Mouse (Mus musculus) limb, embryonic 14.5 days (tissue): ENCODE data around the gene D17Wsu92e. TPM values are rescaled to one million over a fixed set of nuclear protein-coding genes. Genes with fewer than 3 reads are reported as not detected.

Experiments
- ATAC-seq: fragments of 200-750 bp; cut with Nextera tagmentation; 2 replicates; pipeline ENCODE4 v1.8.0; 2017; ENCODE audit warnings: low read depth, moderate number of reproducible peaks, moderate TSS enrichment; ENCODE audit not compliant: low FRiP score
- DNase-seq: peaks from one replicate; pipeline ENCODE4 v3.0.0-alpha.2; 2015; ENCODE audit warnings: low spot score
- H3K27ac ChIP-seq: fragments of 300-500 bp; sonication (generic); replicated peaks from 2 replicates; pipeline ENCODE4 v1.5.1; 2014; ENCODE audit warnings: low read depth, mild to moderate bottlenecking, low read length, moderate library complexity, mixed read lengths
- H3K27me3 ChIP-seq: fragments of 300-500 bp; sonication (generic); 2 replicates; pipeline ENCODE4 v1.6.1; 2014; ENCODE audit warnings: low read length, mixed read lengths; ENCODE audit not compliant: control insufficient read depth, insufficient read depth
- H3K36me3 ChIP-seq: fragments of 300-500 bp; sonication (generic); 2 replicates; pipeline ENCODE4 v1.6.1; 2014; ENCODE audit warnings: mild to moderate bottlenecking, low read length, moderate library complexity, mixed read lengths; ENCODE audit not compliant: control insufficient read depth, insufficient read depth
- H3K4me1 ChIP-seq: fragments of 300-500 bp; sonication (generic); 2 replicates; pipeline ENCODE4 v1.6.1; 2014; ENCODE audit warnings: antibody characterized with exemption, low read length, mixed read lengths; ENCODE audit not compliant: control insufficient read depth, insufficient read depth
- H3K4me2 ChIP-seq: fragments of 300-500 bp; sonication (generic); replicated peaks from 2 replicates; pipeline ENCODE4 v1.6.1; 2014; ENCODE audit warnings: low read depth, mild to moderate bottlenecking, low read length, moderate library complexity; ENCODE audit not compliant: severe bottlenecking
- H3K4me3 ChIP-seq: fragments of 300-500 bp; sonication (generic); replicated peaks from 2 replicates; pipeline ENCODE4 v1.5.1; 2014; ENCODE audit warnings: low read length
- H3K9ac ChIP-seq: fragments of 300-500 bp; sonication (generic); 2 replicates; pipeline ENCODE4 v1.6.1; 2014; ENCODE audit warnings: mild to moderate bottlenecking, low read depth, low read length, moderate library complexity; ENCODE audit not compliant: severe bottlenecking
- H3K9me3 ChIP-seq: fragments of 300-500 bp; sonication (generic); 2 replicates; pipeline ENCODE4 v1.6.1; 2016; ENCODE audit warnings: low read length; ENCODE audit not compliant: control insufficient read depth
- POLR2A ChIP-seq: fragments of 200-500 bp; IDR thresholded peaks from 2 replicates; pipeline ENCODE4 v1.8.0; 2012; ENCODE audit warnings: inconsistent platforms, mild to moderate bottlenecking, moderate library complexity, borderline replicate concordance; ENCODE audit not compliant: insufficient read depth, insufficient read length; ENCODE audit errors: extremely low read depth
- WGBS: fragments of 180-500 bp; shearing (Covaris S2); extraction: QIAGEN DNeasy Blood & Tissue Kit; methylation state at CpG from one replicate; pipeline ENCODE4 v1.1.7; 2014; 5-methylcytosine and 5-hydroxymethylcytosine counted together
- polyA plus RNA-seq, 2 experiments: library from polyadenylated mRNA; depleted of rRNA in 1 of 2; stranded (reverse) in 1 of 2; unstranded in 1 of 2; fragments of >200 nt; fragmentation: Nextera tagmentation in 1 of 2; extraction: Ambion mirVana in 1 of 2; gene quantifications; 2 replicates each; pipeline versions ENCODE4 v1.2.1 to v1.2.3; 2012 to 2014

Gene D17Wsu92e
- polyA plus RNA-seq, 2 experiments = 20.3 to 60.1 TPM

DNA sequence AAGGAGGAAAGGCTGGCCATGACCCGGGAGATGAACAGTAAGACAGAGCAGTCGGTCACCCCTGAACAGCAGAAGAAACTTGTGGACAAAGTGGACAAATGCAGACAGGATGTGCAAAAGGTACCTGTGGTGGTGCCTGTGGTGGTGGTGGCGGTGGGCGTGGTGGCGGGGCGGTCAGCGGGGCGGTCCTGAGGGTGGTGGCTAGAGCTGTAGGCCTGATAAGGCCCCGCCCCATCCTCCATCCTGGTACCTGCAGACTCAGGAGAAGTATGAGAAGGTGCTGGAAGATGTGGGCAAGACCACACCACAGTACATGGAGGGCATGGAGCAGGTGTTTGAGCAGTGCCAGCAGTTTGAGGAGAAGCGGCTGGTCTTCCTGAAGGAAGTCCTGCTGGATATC, 114.8 kb downstream of the D17Wsu92e start:
- Histone ChIP-seq H3K4me1 (peaks cover 14% of the 10 kb centered on the region), H3K27me3 (no peaks in the 10 kb centered on the region), H3K9ac (no peak overlapping the region), H3K36me3 (no peaks in the 10 kb centered on the region), H3K4me3 (no peak overlapping the region), H3K9me3 (no peaks in the 10 kb centered on the region), H3K27ac (no peak overlapping the region), H3K4me2 (no peak overlapping the region)
- ATAC-seq (no peak), DNase-seq (no peak)
- 41% methylated on average over 10 of the region's 10 CpGs for WGBS
- no peak for TF ChIP-seq POLR2A

DNA sequence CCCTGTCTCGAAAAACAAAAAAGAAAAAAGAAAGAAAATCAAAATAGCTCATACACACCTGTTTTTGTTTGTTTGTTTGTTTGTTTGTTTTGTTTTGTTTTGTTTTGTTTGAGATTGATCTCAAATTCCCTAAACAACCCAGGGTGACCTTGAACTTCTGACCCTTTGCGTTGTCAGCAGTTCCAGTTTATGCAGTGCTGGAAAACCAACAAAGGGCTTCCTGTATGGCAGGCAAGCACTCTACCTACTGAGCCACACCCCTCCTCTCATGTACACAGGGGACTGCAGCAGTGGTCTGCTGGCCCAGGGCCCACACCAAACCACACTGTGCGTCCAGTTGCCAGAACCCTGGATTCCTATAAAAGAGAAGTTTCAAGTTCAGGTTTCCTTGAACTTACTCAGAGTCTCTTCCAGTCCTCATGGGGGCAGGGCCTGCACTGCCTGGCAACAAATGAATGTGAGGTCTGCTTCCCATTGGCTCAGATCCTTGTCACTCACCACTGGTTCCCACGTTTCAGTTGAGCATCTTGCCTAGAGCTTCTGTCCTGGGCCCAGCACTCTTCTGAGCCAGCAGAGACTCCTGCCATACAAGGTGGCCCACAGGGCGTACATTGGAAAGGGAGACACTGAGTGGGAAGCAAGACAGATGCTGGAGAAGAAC, 116.4 kb downstream of the D17Wsu92e start:
- DNase-seq (peak; percentile 52), ATAC-seq (peak; percentile 14; the same call in 1 of the 2 replicates)
- no peak overlapping the region for H3K27ac ChIP-seq
- peaks cover 14% of the 10 kb centered on the region for H3K4me1 ChIP-seq
- H3K9ac ChIP-seq = no peak overlapping the region
- TF ChIP-seq POLR2A = no peak
- H3K9me3 ChIP-seq = no peaks in the 10 kb centered on the region
- H3K4me3 ChIP-seq = no peak overlapping the region
- no peak overlapping the region for H3K4me2 ChIP-seq
- H3K27me3 ChIP-seq = no peaks in the 10 kb centered on the region
- WGBS = 51% methylated on average over 5 of the region's 5 CpGs
- no peaks in the 10 kb centered on the region for H3K36me3 ChIP-seq

DNA sequence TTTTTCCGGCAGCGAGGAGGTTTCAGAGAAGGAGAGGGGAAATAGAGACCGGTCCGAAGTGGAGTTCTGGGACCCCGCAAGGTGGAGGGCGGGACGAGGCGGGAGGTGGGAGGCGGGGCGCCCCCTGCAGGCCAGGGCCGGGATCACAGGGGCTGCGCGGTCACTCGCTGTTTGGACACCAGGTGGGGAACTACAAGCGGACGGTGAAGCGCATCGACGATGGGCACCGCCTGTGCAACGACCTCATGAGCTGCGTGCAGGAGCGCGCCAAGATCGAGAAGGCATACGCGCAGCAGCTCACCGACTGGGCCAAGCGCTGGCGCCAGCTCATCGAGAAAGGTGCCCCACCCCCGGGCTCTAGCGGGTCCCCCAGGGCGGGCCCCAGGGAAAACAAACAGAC, 117.9 kb downstream of the D17Wsu92e start:
- Histone ChIP-seq H3K27ac (no peak overlapping the region; the same call in 1 of the 2 replicates), H3K9ac (peak overlapping the region; percentile 44; the same call in 1 of the 2 replicates), H3K36me3 (no peaks in the 10 kb centered on the region), H3K4me3 (peak overlapping the region; percentile 28), H3K9me3 (no peaks in the 10 kb centered on the region), H3K4me2 (peak overlapping the region; percentile 52), H3K4me1 (peaks cover 5% of the 10 kb centered on the region; the same call in 1 of the 2 replicates), H3K27me3 (no peaks in the 10 kb centered on the region)
- WGBS = 4% methylated on average over 34 of the region's 34 CpGs
- 0 out of 2 replicates have a peak, but pooled peaks have one; percentile 41 for ATAC-seq
- no peak for TF ChIP-seq POLR2A
- DNase-seq = peak; percentile 11

DNA sequence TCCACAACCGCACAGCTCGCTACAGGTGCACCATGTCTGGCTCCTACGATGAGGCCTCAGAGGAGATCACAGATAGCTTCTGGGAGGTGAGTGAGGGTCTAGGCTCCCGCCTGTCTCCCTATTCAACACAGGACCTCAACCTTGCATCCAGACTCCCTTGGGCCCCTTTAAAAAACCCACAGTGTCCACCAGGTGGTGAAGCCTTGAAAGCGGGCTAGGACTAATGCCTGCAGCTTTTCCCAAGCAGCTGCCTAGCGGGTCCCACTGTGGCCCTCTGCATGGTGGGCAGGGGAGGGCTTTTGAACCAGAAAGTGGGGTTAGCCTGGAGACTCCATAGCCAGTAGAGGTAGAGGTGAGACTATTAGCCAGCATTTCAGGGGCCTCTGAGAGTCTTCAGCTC, 118.6 kb downstream of the D17Wsu92e start:
- TF ChIP-seq POLR2A = no peak
- Histone ChIP-seq H3K27me3 (no peaks in the 10 kb centered on the region), H3K9me3 (no peaks in the 10 kb centered on the region), H3K4me3 (no peak overlapping the region), H3K27ac (no peak overlapping the region), H3K4me1 (peaks cover 5% of the 10 kb centered on the region; the same call in 1 of the 2 replicates), H3K4me2 (no peak overlapping the region), H3K36me3 (no peaks in the 10 kb centered on the region), H3K9ac (0 out of 2 replicates have a peak overlapping the region, but pooled peaks have one; percentile 7)
- no peak for DNase-seq
- ATAC-seq = no peak
- 64% methylated on average over 6 of the region's 6 CpGs for WGBS

Other genes starting within 250 kb of the D17Wsu92e start
- gene Nudt3, start 197.2 kb downstream of the D17Wsu92e start, polyA plus RNA-seq (2012; rRNA removed) = 116 and 121 TPM in 2 replicates
- 35.7 and 36.8 TPM in 2 replicates for gene Nudt3, start 197.2 kb downstream of the D17Wsu92e start, polyA plus RNA-seq (2014; fragmentation: Nextera tagmentation; extraction: Ambion mirVana)
- gene RPS10-NUDT3, start 185.4 kb downstream of the D17Wsu92e start, polyA plus RNA-seq (2012; rRNA removed) = 0.11 TPM in 1 of 2 replicates, not detected in the other
- gene RPS10-NUDT3, start 185.4 kb downstream of the D17Wsu92e start, polyA plus RNA-seq (2014; fragmentation: Nextera tagmentation; extraction: Ambion mirVana) = not detected in 2 replicates
- gene Rps10, start 184.0 kb downstream of the D17Wsu92e start, polyA plus RNA-seq (2012; rRNA removed) = 1,839 and 1,928 TPM in 2 replicates
- gene Rps10, start 184.0 kb downstream of the D17Wsu92e start, polyA plus RNA-seq (2014; fragmentation: Nextera tagmentation; extraction: Ambion mirVana) = 1,149 and 1,160 TPM in 2 replicates
- 2.4 and 3.3 TPM in 2 replicates for gene Pacsin1, start 165.1 kb downstream of the D17Wsu92e start, polyA plus RNA-seq (2012; rRNA removed)
- gene Pacsin1, start 165.1 kb downstream of the D17Wsu92e start, polyA plus RNA-seq (2014; fragmentation: Nextera tagmentation; extraction: Ambion mirVana) = 3.3 and 4.5 TPM in 2 replicates
- gene Spdef, start 91.7 kb downstream of the D17Wsu92e start, polyA plus RNA-seq (2012; rRNA removed) = 0.52 and 0.67 TPM in 2 replicates
- gene Spdef, start 91.7 kb downstream of the D17Wsu92e start, polyA plus RNA-seq (2014; fragmentation: Nextera tagmentation; extraction: Ambion mirVana) = 0.39 TPM in 1 of 2 replicates, not detected in the other
- 228 and 238 TPM in 2 replicates for gene Snrpc, start 17.5 kb upstream of the D17Wsu92e start, polyA plus RNA-seq (2012; rRNA removed)
- gene Snrpc, start 17.5 kb upstream of the D17Wsu92e start, polyA plus RNA-seq (2014; fragmentation: Nextera tagmentation; extraction: Ambion mirVana) = 286 and 308 TPM in 2 replicates
- gene Uhrf1bp1, start 35.8 kb upstream of the D17Wsu92e start, polyA plus RNA-seq (2012; rRNA removed) = 13.5 and 15.6 TPM in 2 replicates
- gene Uhrf1bp1, start 35.8 kb upstream of the D17Wsu92e start, polyA plus RNA-seq (2014; fragmentation: Nextera tagmentation; extraction: Ambion mirVana) = 8.0 TPM in 2 replicates
- gene Anks1, start 88.7 kb upstream of the D17Wsu92e start, polyA plus RNA-seq (2012; rRNA removed) = 40.6 and 54.4 TPM in 2 replicates
- gene Anks1, start 88.7 kb upstream of the D17Wsu92e start, polyA plus RNA-seq (2014; fragmentation: Nextera tagmentation; extraction: Ambion mirVana) = 14.6 and 15.5 TPM in 2 replicates
- 36.4 and 43.1 TPM in 2 replicates for gene Taf11, start 89.2 kb upstream of the D17Wsu92e start, polyA plus RNA-seq (2012; rRNA removed)
- 65.2 and 70.4 TPM in 2 replicates for gene Taf11, start 89.2 kb upstream of the D17Wsu92e start, polyA plus RNA-seq (2014; fragmentation: Nextera tagmentation; extraction: Ambion mirVana)